Mouse (Mus musculus) kidney, adult 18-20 months (tissue): Measurements from ENCODE around the gene Rbpj.

ENCODE experiments used
- DNase-seq: peaks from one replicate; pipeline ENCODE4 v3.0.0; 2021

The Rbpj gene

DNA sequence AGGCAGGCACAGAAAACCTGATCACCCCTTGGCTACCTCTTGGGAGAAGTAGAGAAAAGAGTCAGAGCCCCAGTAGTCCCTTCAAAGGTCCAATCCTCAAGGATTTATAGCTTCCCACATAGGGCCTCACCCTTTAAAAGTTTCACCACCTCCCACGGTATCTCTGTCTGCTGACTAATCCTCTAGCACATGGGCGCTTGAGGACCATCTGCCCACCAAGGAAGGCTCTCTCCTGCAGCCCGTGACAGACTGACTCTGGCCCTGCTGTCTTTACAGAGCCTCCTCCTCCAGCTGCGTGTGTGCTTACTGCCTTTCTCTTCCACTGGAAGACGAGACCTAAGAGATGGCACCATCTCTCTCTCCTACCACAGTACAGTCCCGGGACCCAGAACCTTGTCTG lies 213.7 kb downstream of the Rbpj start:
- no peak for DNase-seq

GRCm38 (mm10) chr5:53683916-53684315 lies 218.0 kb downstream of the Rbpj start:
- DNase-seq = no peak

DNA sequence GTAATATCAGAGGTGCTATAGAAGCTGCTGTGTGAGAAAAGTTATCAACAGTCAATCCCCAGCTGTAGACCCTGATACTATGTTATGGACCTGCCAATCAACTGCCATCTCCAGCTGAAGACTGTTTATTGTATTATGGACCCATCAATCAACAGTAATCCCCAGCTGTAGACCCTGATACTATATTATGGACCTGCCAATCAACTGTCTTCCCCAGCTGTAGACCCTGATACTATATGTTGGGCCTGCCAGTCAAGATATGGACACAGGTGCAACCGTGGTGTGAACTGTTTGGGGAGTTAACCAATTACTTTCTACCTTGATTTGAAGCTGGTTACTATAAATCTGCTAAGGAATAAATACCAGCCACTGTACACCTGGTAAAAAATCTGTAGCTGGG lies 218.5 kb downstream of the Rbpj start:
- no peak for DNase-seq

DNA sequence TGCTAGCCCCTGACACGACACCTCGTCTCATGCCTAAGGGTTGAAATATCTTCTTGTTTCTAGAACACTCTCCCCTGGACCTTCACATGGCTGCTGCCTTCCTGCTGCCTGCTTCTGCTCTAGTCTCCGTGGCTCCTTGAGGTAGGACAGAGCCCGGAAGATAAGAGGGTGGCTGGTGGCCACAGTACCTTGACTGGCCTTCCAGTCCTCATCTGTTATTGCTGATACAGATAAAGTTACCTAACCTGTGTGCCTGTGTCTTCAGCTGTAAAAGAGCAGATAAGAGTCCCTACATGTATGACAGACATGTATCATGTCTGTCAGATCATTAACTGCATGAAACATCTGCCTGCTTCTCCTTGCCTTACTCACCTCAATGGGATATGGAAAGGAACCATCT lies 219.7 kb downstream of the Rbpj start:
- DNase-seq = no peak

- DNase-seq = no peak
These were observed 220.4 kb downstream of the Rbpj start for GRCm38 (mm10) chr5:53686379-53686778.

DNA sequence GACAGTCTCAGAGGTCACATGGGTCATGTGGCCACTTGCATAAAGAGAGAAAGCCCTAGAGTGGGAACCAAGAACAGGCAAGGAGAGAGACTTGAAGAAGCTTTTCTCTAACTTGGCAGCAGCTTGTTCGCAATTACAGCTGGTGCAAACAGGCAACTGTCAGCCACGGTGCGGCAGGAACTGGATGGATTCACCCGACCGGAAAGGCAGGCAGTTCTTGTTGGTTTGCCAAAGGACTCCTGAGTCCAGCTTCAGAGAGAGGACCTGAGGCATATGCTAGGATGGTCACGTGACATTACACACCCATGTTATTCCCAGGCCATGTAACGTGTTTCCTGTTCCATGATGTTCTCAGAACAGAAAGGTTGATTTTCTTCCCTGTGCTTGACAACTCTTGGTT lies 222.4 kb downstream of the Rbpj start:
- peak; percentile 20 for DNase-seq

- no peak for DNase-seq
These were observed 225.6 kb downstream of the Rbpj start for GRCm38 (mm10) chr5:53691577-53691976.

DNA sequence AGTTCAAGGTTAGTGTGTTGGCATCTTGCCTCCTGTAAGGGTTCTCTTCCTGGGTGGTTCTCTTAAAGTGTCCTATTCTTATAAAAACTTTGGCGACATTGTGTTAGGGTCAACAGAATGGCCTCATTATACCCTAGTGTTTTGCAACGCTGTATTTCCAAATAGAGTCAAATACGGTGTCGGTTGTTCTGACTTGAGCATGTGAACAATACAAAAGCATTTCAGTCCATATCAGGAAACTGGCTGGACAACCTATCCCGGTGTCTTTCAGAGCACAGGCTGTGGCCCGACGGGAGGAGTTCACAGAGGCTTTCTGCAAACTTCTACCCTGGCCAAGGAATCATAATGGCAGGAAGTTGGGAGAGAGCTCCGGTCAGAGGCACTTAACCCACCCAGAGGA lies 226.1 kb downstream of the Rbpj start:
- no peak for DNase-seq

- DNase-seq = no peak
These were observed 226.7 kb downstream of the Rbpj start for GRCm38 (mm10) chr5:53692662-53693061.

- no peak for DNase-seq
These were observed 230.7 kb downstream of the Rbpj start for GRCm38 (mm10) chr5:53696701-53697100.

- no peak for DNase-seq
These were observed 231.8 kb downstream of the Rbpj start for GRCm38 (mm10) chr5:53697794-53698193.

- no peak for DNase-seq
These were observed 236.7 kb downstream of the Rbpj start for GRCm38 (mm10) chr5:53702686-53703085.
